Mouse (Mus musculus): ENCODE results near the gene Pkp1. TPM values are rescaled to one million over a fixed set of nuclear protein-coding genes. Genes with fewer than 3 reads are reported as not detected.

Pkp1 gene
- polyA plus RNA-seq, 1 experiment from 2014 or later: 0.04 TPM

DNA sequence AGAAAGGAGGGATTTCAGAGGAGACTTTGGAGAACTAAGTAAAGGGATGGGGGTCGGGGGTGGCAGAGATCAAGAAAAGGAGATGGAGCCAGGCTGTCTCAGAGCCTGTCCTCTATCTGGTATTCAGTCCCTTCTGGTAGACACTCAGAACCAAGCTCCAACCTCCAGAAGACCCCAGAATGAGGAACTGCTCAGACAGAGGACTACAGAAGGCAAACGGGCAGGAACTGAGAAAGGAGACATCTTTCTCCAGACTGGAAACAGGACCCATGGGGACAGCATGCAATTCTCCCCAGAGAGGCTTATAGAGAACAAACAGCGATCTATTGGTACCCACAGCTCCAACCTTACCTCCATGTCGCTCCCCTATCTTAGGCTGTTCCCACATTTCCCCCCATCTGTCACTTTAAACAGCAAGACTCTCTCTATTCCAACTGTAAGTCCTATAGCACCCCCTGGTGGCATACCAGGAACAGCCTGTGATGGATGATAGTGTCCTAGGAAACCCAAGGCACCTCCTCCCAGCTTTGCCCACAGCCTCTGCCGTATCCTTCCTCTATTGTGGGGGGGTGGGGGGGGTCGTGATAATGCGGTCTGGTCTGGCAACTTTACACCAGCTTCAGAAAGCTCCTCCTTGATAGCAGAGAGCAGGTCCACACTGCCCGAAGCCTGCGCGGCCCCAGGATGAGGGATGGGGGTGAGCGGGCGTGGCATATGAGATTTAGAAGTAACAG is 25.7 kb upstream of the Pkp1 start:
- 0 out of 2 replicates have a peak overlapping the region, but pooled peaks have one; percentile 19 for H3K4me2 ChIP-seq (ENCODE audit: low read length)
- no peak overlapping the region for H3K27ac ChIP-seq (replicated peaks; ENCODE audit: low read depth, low read length)
- ATAC-seq (ENCODE audit: low FRiP score, low TSS enrichment) (peak; percentile 60), DNase-seq (peak; percentile 93)
- H3K9me3 ChIP-seq (ENCODE audit: control insufficient read depth, low read length): no peaks in the 10 kb centered on the region
- WGBS: 45% methylated on average over 12 of the region's 12 CpGs
- no peak overlapping the region for H3K9ac ChIP-seq (replicated peaks; ENCODE audit: low read length)
- no peaks in the 10 kb centered on the region for H3K4me1 ChIP-seq (ENCODE audit: control insufficient read depth, insufficient read depth, low read length)
- no peaks in the 10 kb centered on the region for H3K27me3 ChIP-seq (ENCODE audit: control insufficient read depth, insufficient read depth, low read length)
- no peak overlapping the region for H3K4me3 ChIP-seq (replicated peaks; ENCODE audit: low read depth, low read length)
- H3K36me3 ChIP-seq (ENCODE audit: control insufficient read depth, insufficient read depth, low read length): no peaks in the 10 kb centered on the region

DNA sequence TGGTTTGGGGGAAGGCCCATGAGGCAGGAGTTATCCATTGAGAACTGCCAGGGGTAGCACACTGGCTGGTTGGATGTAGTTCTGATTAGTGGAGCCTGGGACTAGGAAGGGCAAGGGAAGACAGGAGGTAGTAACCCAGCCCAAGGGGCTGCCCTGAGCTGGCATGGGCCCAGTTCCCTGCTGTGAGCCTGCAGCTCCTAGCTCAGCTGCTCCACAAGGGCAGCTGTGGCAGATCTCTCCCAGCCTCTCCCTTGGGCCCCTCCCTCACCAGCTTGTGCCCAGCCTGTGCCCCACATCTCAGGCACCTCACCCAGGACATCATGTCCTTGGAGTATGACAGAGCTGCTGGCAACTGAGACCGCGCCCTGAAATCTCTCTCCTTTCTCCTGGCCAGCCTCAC is 24.7 kb upstream of the Pkp1 start:
- H3K4me1 ChIP-seq (ENCODE audit: control insufficient read depth, insufficient read depth, low read length): no peaks in the 10 kb centered on the region
- 95% methylated on average over 2 of the region's 2 CpGs for WGBS
- H3K36me3 ChIP-seq (ENCODE audit: control insufficient read depth, insufficient read depth, low read length): no peaks in the 10 kb centered on the region

GRCm38 (mm10) chr1:135942116-135942515 is 23.1 kb upstream of the Pkp1 start:
- no peak for DNase-seq
- no peaks in the 10 kb centered on the region for H3K9me3 ChIP-seq (ENCODE audit: control insufficient read depth, low read length)
- WGBS: 45% methylated on average over 7 of the region's 7 CpGs

More for the DNA sequence above, 24.7 kb upstream of the Pkp1 start:
- no peak for DNase-seq
- Histone ChIP-seq H3K9me3 (ENCODE audit: control insufficient read depth, low read length) (no peaks in the 10 kb centered on the region), H3K27ac (replicated peaks; ENCODE audit: low read depth, low read length) (no peak overlapping the region), H3K27me3 (ENCODE audit: control insufficient read depth, insufficient read depth, low read length) (no peaks in the 10 kb centered on the region), H3K4me3 (replicated peaks; ENCODE audit: low read depth, low read length) (no peak overlapping the region), H3K4me2 (ENCODE audit: low read length) (no peak overlapping the region), H3K9ac (replicated peaks; ENCODE audit: low read length) (no peak overlapping the region)
- ATAC-seq (ENCODE audit: low FRiP score, low TSS enrichment): no peak

DNA sequence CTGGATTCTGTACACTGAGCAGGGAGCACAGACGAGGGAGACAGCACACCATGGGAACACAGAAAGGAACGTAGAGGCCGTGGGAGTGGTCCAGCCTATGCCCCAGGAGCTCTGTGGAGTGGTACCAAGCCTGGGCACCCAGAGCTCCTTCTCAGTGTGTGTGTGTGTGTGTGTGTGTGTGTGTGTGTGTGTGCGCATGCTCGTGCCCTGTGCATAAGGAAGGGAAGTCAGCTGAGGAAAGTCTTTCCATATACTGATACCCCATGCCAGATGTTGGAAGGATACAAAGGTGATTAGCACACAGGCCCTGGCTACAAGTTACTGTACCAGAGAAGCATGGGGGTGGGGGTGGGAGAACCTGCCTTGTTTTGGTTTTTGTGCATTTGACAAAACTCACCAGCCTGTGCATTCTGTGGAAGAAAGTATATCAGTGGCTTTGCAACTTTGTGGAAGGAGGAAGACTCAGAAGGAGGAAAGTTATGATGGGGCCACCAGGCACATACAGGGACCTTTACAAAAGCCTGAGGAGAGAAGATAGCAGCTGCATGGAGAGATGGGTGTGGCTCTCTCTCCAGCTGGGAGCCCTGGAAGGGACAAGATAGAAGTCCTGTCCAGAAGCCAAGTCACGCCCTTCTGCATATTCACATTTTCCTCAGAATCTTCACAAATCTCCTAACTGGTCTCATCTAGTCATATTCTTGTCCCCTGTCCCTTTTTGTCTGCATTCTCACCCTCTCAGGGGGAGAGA is 22.4 kb upstream of the Pkp1 start:
- H3K9ac ChIP-seq (replicated peaks; ENCODE audit: low read length): no peak overlapping the region
- no peaks in the 10 kb centered on the region for H3K36me3 ChIP-seq (ENCODE audit: control insufficient read depth, insufficient read depth, low read length)
- ATAC-seq (ENCODE audit: low FRiP score, low TSS enrichment) (no peak), DNase-seq (no peak)
- H3K4me2 ChIP-seq (ENCODE audit: low read length): no peak overlapping the region
- no peak overlapping the region for H3K4me3 ChIP-seq (replicated peaks; ENCODE audit: low read depth, low read length)
- H3K27me3 ChIP-seq (ENCODE audit: control insufficient read depth, insufficient read depth, low read length): no peaks in the 10 kb centered on the region
- 77% methylated on average over 6 of the region's 6 CpGs for WGBS
- H3K9me3 ChIP-seq (ENCODE audit: control insufficient read depth, low read length): no peaks in the 10 kb centered on the region
- H3K27ac ChIP-seq (replicated peaks; ENCODE audit: low read depth, low read length): no peak overlapping the region
- H3K4me1 ChIP-seq (ENCODE audit: control insufficient read depth, insufficient read depth, low read length): no peaks in the 10 kb centered on the region

More at GRCm38 (mm10) chr1:135942116-135942515, 23.1 kb upstream of the Pkp1 start:
- H3K4me3 ChIP-seq (replicated peaks; ENCODE audit: low read depth, low read length): no peak overlapping the region
- H3K9ac ChIP-seq (replicated peaks; ENCODE audit: low read length): no peak overlapping the region
- H3K27ac ChIP-seq (replicated peaks; ENCODE audit: low read depth, low read length): no peak overlapping the region
- H3K27me3 ChIP-seq (ENCODE audit: control insufficient read depth, insufficient read depth, low read length): no peaks in the 10 kb centered on the region
- no peaks in the 10 kb centered on the region for H3K4me1 ChIP-seq (ENCODE audit: control insufficient read depth, insufficient read depth, low read length)
- no peaks in the 10 kb centered on the region for H3K36me3 ChIP-seq (ENCODE audit: control insufficient read depth, insufficient read depth, low read length)
- ATAC-seq (ENCODE audit: low FRiP score, low TSS enrichment): no peak
- H3K4me2 ChIP-seq (ENCODE audit: low read length): no peak overlapping the region

- Histone ChIP-seq H3K9me3 (ENCODE audit: control insufficient read depth, low read length) (no peaks in the 10 kb centered on the region), H3K4me1 (ENCODE audit: control insufficient read depth, insufficient read depth, low read length) (no peaks in the 10 kb centered on the region), H3K36me3 (ENCODE audit: control insufficient read depth, insufficient read depth, low read length) (no peaks in the 10 kb centered on the region), H3K9ac (replicated peaks; ENCODE audit: low read length) (no peak overlapping the region), H3K27me3 (ENCODE audit: control insufficient read depth, insufficient read depth, low read length) (no peaks in the 10 kb centered on the region), H3K4me2 (ENCODE audit: low read length) (no peak overlapping the region), H3K4me3 (replicated peaks; ENCODE audit: low read depth, low read length) (no peak overlapping the region), H3K27ac (replicated peaks; ENCODE audit: low read depth, low read length) (no peak overlapping the region)
- 81% methylated on average over 1 of the region's 1 CpGs for WGBS
- ATAC-seq (ENCODE audit: low FRiP score, low TSS enrichment) (no peak), DNase-seq (no peak)
These were observed 17.1 kb upstream of the Pkp1 start for GRCm38 (mm10) chr1:135936091-135936490.

DNA sequence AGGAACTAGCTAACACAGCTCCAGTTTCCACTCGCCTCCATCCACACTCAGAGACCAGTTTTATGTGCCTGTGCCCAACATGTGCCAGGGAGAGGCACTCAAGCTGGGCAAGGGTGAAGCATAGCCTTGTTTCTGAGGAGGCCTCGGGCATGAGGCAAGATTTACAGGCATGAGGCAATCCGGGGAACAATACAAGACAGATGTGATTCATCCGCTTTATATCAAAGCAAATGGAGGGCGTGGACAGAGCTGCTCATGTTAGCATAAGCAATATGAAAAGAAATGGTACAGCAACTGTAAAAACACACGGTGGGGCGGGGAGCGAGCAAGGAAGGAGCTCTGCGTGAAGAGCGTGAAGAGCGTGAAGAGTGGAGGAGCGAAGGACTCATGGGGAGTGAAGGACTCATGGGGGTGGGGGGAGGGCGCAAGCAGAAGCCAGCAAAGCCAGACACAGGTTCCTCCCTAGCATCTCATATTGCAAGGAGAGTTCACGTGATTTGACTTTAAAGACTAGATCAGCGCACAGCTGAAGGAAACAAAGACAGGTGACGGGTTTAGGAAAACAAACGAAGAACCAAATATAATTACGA is 14.8 kb upstream of the Pkp1 start:
- Histone ChIP-seq H3K4me2 (ENCODE audit: low read length) (no peak overlapping the region), H3K27me3 (ENCODE audit: control insufficient read depth, insufficient read depth, low read length) (no peaks in the 10 kb centered on the region), H3K4me3 (replicated peaks; ENCODE audit: low read depth, low read length) (no peak overlapping the region), H3K4me1 (ENCODE audit: control insufficient read depth, insufficient read depth, low read length) (no peaks in the 10 kb centered on the region), H3K36me3 (ENCODE audit: control insufficient read depth, insufficient read depth, low read length) (no peaks in the 10 kb centered on the region), H3K9ac (replicated peaks; ENCODE audit: low read length) (no peak overlapping the region), H3K9me3 (ENCODE audit: control insufficient read depth, low read length) (no peaks in the 10 kb centered on the region), H3K27ac (replicated peaks; ENCODE audit: low read depth, low read length) (no peak overlapping the region)
- ATAC-seq (ENCODE audit: low FRiP score, low TSS enrichment) (no peak), DNase-seq (no peak)
- WGBS: 87% methylated on average over 18 of the region's 18 CpGs

DNA sequence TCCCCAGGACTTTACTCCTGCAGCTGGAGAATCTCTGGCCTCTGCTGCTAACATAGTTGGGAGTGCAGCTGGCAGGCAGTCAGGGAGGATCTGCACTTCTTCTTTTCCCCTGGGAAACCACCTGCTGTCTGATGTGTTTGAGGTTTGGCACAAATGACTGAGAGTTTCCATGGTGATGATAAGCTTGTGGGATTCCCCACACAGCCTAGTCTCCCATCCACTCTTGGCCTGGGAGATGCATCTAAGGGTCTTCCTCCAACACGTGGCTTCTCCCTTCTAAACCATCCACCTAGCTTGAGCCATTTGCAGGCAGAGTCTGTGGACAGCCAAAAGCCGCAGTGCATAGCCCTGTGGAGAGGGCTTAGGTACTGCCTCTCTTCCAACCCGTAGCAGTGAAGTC is 10.9 kb upstream of the Pkp1 start:
- no peak overlapping the region for H3K9ac ChIP-seq (replicated peaks; ENCODE audit: low read length)
- no peaks in the 10 kb centered on the region for H3K27me3 ChIP-seq (ENCODE audit: control insufficient read depth, insufficient read depth, low read length)
- no peaks in the 10 kb centered on the region for H3K4me1 ChIP-seq (ENCODE audit: control insufficient read depth, insufficient read depth, low read length)
- H3K27ac ChIP-seq (replicated peaks; ENCODE audit: low read depth, low read length): no peak overlapping the region
- H3K9me3 ChIP-seq (ENCODE audit: control insufficient read depth, low read length): no peaks in the 10 kb centered on the region
- no peak overlapping the region for H3K4me2 ChIP-seq (ENCODE audit: low read length)
- ATAC-seq (ENCODE audit: low FRiP score, low TSS enrichment) (no peak), DNase-seq (peak; percentile 28)
- no peaks in the 10 kb centered on the region for H3K36me3 ChIP-seq (ENCODE audit: control insufficient read depth, insufficient read depth, low read length)
- no peak overlapping the region for H3K4me3 ChIP-seq (replicated peaks; ENCODE audit: low read depth, low read length)
- WGBS: 57% methylated on average over 3 of the region's 3 CpGs

GRCm38 (mm10) chr1:135925848-135926247 is 6.8 kb upstream of the Pkp1 start:
- WGBS: 75% methylated on average over 5 of the region's 5 CpGs
- Histone ChIP-seq H3K9me3 (ENCODE audit: control insufficient read depth, low read length) (no peaks in the 10 kb centered on the region), H3K27me3 (ENCODE audit: control insufficient read depth, insufficient read depth, low read length) (0 out of 2 replicates have a peak, but pooled peaks cover 2% of the 10 kb centered on the region), H3K36me3 (ENCODE audit: control insufficient read depth, insufficient read depth, low read length) (no peaks in the 10 kb centered on the region), H3K9ac (replicated peaks; ENCODE audit: low read length) (no peak overlapping the region), H3K4me1 (ENCODE audit: control insufficient read depth, insufficient read depth, low read length) (no peaks in the 10 kb centered on the region), H3K27ac (replicated peaks; ENCODE audit: low read depth, low read length) (no peak overlapping the region), H3K4me2 (ENCODE audit: low read length) (no peak overlapping the region), H3K4me3 (replicated peaks; ENCODE audit: low read depth, low read length) (no peak overlapping the region)
- ATAC-seq (ENCODE audit: low FRiP score, low TSS enrichment) (no peak), DNase-seq (no peak)

Data from midbrain, embryonic 14.5 days (tissue).